Comparison of ENCODE assay signal across 8 mouse cellular contexts in genomic region chr13:58638950-58639349, GRCm38 (mm10). TPM values are rescaled to one million over a fixed set of nuclear protein-coding genes. Genes with fewer than 3 reads are reported as not detected.
DNase-seq lines count a peak whose midpoint lies in the region; ATAC-seq and TF ChIP-seq lines count a peak whose summit lies in the region.

No protein-coding gene starts in this region.

- H3K4me3 ChIP-seq in heart, embryonic 10.5 days, result no peak overlapping the region
- H3K4me3 ChIP-seq in cortical plate, adult 2 months (ENCODE audit: insufficient read depth, low read length), result no peak overlapping the region
- H3K4me3 ChIP-seq in hindbrain, embryonic 14.5 days (replicated peaks; ENCODE audit: low read length), result no peak overlapping the region
- no peak overlapping the region for H3K4me3 ChIP-seq in neural tube, embryonic 15.5 days (replicated peaks)
- H3K4me3 ChIP-seq in thymus, adult 2 months (ENCODE audit: control insufficient read depth, insufficient read depth, low read length), result no peak overlapping the region

- TF ChIP-seq POLR2A in cortical plate, adult 2 months (IDR thresholded peaks at IDR 0.05; ENCODE audit: extremely low read depth, insufficient read depth, low read length), result no peak
- no peak for TF ChIP-seq POLR2A in thymus, adult 2 months (IDR thresholded peaks at IDR 0.05; ENCODE audit: control insufficient read depth, extremely low read depth, insufficient read depth, low read length, poor library complexity)

- ATAC-seq in hindbrain, embryonic 14.5 days (ENCODE audit: low FRiP score), result peak; percentile 84
- peak; percentile 82; the same call in 1 of the 2 replicates for ATAC-seq in neural tube, embryonic 15.5 days (ENCODE audit: low FRiP score)

- intact Hi-C loops in left cerebral cortex, postnatal 4 days (cut with DNase I), result loop anchor here (5.0 to 10.0 kb wide), 5 partner anchors 168 to 946 kb away; partner anchors contain the start of genes Agtpbp1, Naa35 and Ntrk2

- H3K27me3 ChIP-seq in heart, embryonic 10.5 days (ENCODE audit: insufficient read depth, poor library complexity, severe bottlenecking), result peaks cover 10% of the 10 kb centered on the region; the same call in 1 of the 2 replicates
- no peaks in the 10 kb centered on the region for H3K27me3 ChIP-seq in hindbrain, embryonic 14.5 days (ENCODE audit: control insufficient read depth, insufficient read depth, low read length)
- 0 out of 2 replicates have a peak, but pooled peaks cover 2% of the 10 kb centered on the region for H3K27me3 ChIP-seq in neural tube, embryonic 15.5 days (replicated peaks)
- no peaks in the 10 kb centered on the region for H3K27me3 ChIP-seq in thymus, adult 2 months (ENCODE audit: control insufficient read depth, insufficient read depth, low read length)

- H3K36me3 ChIP-seq in heart, embryonic 10.5 days, result no peaks in the 10 kb centered on the region
- H3K36me3 ChIP-seq in hindbrain, embryonic 14.5 days (replicated peaks; ENCODE audit: control insufficient read depth, insufficient read depth), result no peaks in the 10 kb centered on the region
- H3K36me3 ChIP-seq in neural tube, embryonic 15.5 days, result no peaks in the 10 kb centered on the region
- no peaks in the 10 kb centered on the region for H3K36me3 ChIP-seq in thymus, adult 2 months (ENCODE audit: control insufficient read depth, insufficient read depth, low read length)

- no peak overlapping the region for H3K9ac ChIP-seq in hindbrain, embryonic 14.5 days
- H3K9ac ChIP-seq in neural tube, embryonic 15.5 days (replicated peaks), result no peak overlapping the region

- peak; percentile 4 to 36 for DNase-seq in heart, adult 18-20 months
- DNase-seq in heart, embryonic 10.5 days (ENCODE audit: low spot score), result no peak
- DNase-seq in MN1 (ENCODE audit: low spot score), result peak; percentile 8
- peak; percentile 72 for DNase-seq in hindbrain, embryonic 14.5 days (ENCODE audit: low spot score)
- DNase-seq in left cerebral cortex, postnatal 4 days, result peak; percentile 72
- DNase-seq in thymus, adult 2 months, result no peak

- H3K4me1 ChIP-seq in heart, embryonic 10.5 days, result no peaks in the 10 kb centered on the region
- no peaks in the 10 kb centered on the region for H3K4me1 ChIP-seq in cortical plate, adult 2 months (ENCODE audit: control insufficient read depth, insufficient read depth, low read length)
- H3K4me1 ChIP-seq in hindbrain, embryonic 14.5 days (replicated peaks; ENCODE audit: control insufficient read depth, insufficient read depth, low read length), result no peaks in the 10 kb centered on the region
- peaks cover 15% of the 10 kb centered on the region for H3K4me1 ChIP-seq in neural tube, embryonic 15.5 days
- no peaks in the 10 kb centered on the region for H3K4me1 ChIP-seq in thymus, adult 2 months (replicated peaks; ENCODE audit: control insufficient read depth, insufficient read depth, low read length)

- no peak overlapping the region for H3K4me2 ChIP-seq in hindbrain, embryonic 14.5 days (replicated peaks)
- H3K4me2 ChIP-seq in neural tube, embryonic 15.5 days, result no peak overlapping the region

- H3K27ac ChIP-seq in heart, embryonic 10.5 days, result no peak overlapping the region
- H3K27ac ChIP-seq in cortical plate, adult 2 months (ENCODE audit: insufficient read depth, low read length), result no peak overlapping the region
- H3K27ac ChIP-seq in hindbrain, embryonic 14.5 days, result no peak overlapping the region; the same call in 1 of the 2 replicates
- 0 out of 2 replicates have a peak overlapping the region, but pooled peaks have one; percentile 29 for H3K27ac ChIP-seq in neural tube, embryonic 15.5 days (replicated peaks)
- no peak overlapping the region for H3K27ac ChIP-seq in thymus, adult 2 months (ENCODE audit: control insufficient read depth, insufficient read depth, low read length)

- 57% methylated on average over 4 of the region's 4 CpGs for WGBS in heart, embryonic 10.5 days
- 23% methylated on average over 4 of the region's 4 CpGs for WGBS in hindbrain, embryonic 14.5 days
- 26% methylated on average over 4 of the region's 4 CpGs for WGBS in neural tube, embryonic 15.5 days
- WGBS in thymus, adult 2 months, result 57% methylated on average over 4 of the region's 4 CpGs

- no peaks in the 10 kb centered on the region for H3K9me3 ChIP-seq in heart, embryonic 10.5 days
- no peaks in the 10 kb centered on the region for H3K9me3 ChIP-seq in hindbrain, embryonic 14.5 days (ENCODE audit: control insufficient read depth, low read length)
- no peaks in the 10 kb centered on the region for H3K9me3 ChIP-seq in neural tube, embryonic 15.5 days (replicated peaks)

- peak; percentile 72 for TF ChIP-seq CTCF in cortical plate, adult 2 months (IDR thresholded peaks at IDR 0.05; ENCODE audit: extremely low read depth, insufficient read depth, low read length)
- no peak for TF ChIP-seq CTCF in thymus, adult 2 months (IDR thresholded peaks at IDR 0.05; ENCODE audit: borderline replicate concordance, control insufficient read depth, extremely low read depth, insufficient read depth, low read length, poor library complexity)

RNA-seq across cellular contexts. Expression of gene Slc28a3, which starts 28.3 kb away (rescaled TPM):
- total RNA-seq in heart, adult 18-20 months (2021), result under 1 TPM in 1 of 2 experiments, not detected in 1; 0.13 TPM
- polyA plus RNA-seq in heart, embryonic 10.5 days (2016; fragmentation: Nextera tagmentation; extraction: Ambion mirVana), result 0.05 TPM in 1 of 2 replicates, not detected in the other
- polyA plus RNA-seq in cortical plate, adult 2 months (2012; rRNA removed), result not detected in 2 replicates
- polyA plus RNA-seq in hindbrain, embryonic 14.5 days (2014; fragmentation: Nextera tagmentation; extraction: Ambion mirVana), result not detected in 2 replicates
- total RNA-seq in left cerebral cortex, postnatal 4 days (2021), result under 1 TPM in 1 of 2 experiments, not detected in 1; 0.24 TPM
- polyA plus RNA-seq in neural tube, embryonic 15.5 days (2015; fragmentation: Nextera tagmentation; extraction: Ambion mirVana), result 0.10 TPM in 1 of 2 replicates, not detected in the other
- polyA plus RNA-seq in thymus, adult 2 months (2012; rRNA removed), result 0.07 and 0.09 TPM in 2 replicates

Comparison
In these comparisons a context has a peak if more than half of its experiments do, and no peak if none do; other contexts are left out.
1. DNase-seq: peak in heart, adult 18-20 months (2 of 2), MN1 (single experiment), hindbrain, embryonic 14.5 days (single experiment) and left cerebral cortex, postnatal 4 days (single experiment); none in heart, embryonic 10.5 days (single experiment) and thymus, adult 2 months (single experiment).